Mouse (Mus musculus): Measurements from ENCODE around the gene Nsl1. TPM values are rescaled to one million over a fixed set of nuclear protein-coding genes. Genes with fewer than 3 reads are reported as not detected.

Nsl1 gene
- polyA plus RNA-seq, 1 experiment from 2014 or later = 8.2 TPM

- Histone ChIP-seq H3K9me3 (ENCODE audit: control insufficient read depth, low read length) (no peaks in the 10 kb centered on the region), H3K4me2 (ENCODE audit: low read length) (peak overlapping the region; percentile 93), H3K36me3 (ENCODE audit: control insufficient read depth, insufficient read depth) (no peaks in the 10 kb centered on the region), H3K4me1 (replicated peaks; ENCODE audit: control insufficient read depth, insufficient read depth, low read length) (peaks cover 12% of the 10 kb centered on the region), H3K4me3 (replicated peaks; ENCODE audit: low read length) (peak overlapping the region; percentile 64; the same call in 1 of the 2 replicates), H3K9ac (replicated peaks; ENCODE audit: low read depth, low read length) (peak overlapping the region; percentile 54; the same call in 1 of the 2 replicates), H3K27ac (ENCODE audit: low read length) (no peak overlapping the region), H3K27me3 (replicated peaks; ENCODE audit: control insufficient read depth, insufficient read depth, low read length) (peaks cover 17% of the 10 kb centered on the region)
- 52% methylated on average over 14 of the region's 14 CpGs for WGBS
- ATAC-seq = no peak
These were observed 34.3 kb downstream of the Nsl1 start for GRCm38 (mm10) chr1:191096871-191097681.

- Histone ChIP-seq H3K27ac (ENCODE audit: low read length) (no peak within 1 kb of the TSS), H3K4me1 (replicated peaks; ENCODE audit: control insufficient read depth, insufficient read depth, low read length) (peaks cover 12% of the 10 kb centered on the region), H3K9ac (replicated peaks; ENCODE audit: low read depth, low read length) (peak within 1 kb of the TSS; percentile 54), H3K4me2 (ENCODE audit: low read length) (peak within 1 kb of the TSS; percentile 93), H3K9me3 (ENCODE audit: control insufficient read depth, low read length) (no peaks in the 10 kb centered on the region), H3K4me3 (replicated peaks; ENCODE audit: low read length) (peak within 1 kb of the TSS; percentile 64), H3K36me3 (ENCODE audit: control insufficient read depth, insufficient read depth) (no peaks in the 10 kb centered on the region), H3K27me3 (replicated peaks; ENCODE audit: control insufficient read depth, insufficient read depth, low read length) (peaks cover 17% of the 10 kb centered on the region)
- under 1% methylated on average over 90 of the region's 95 CpGs for WGBS
- ATAC-seq = peak; percentile 76
These were observed 35.3 kb downstream of the Nsl1 start, which contains the start of gene Batf3 for GRCm38 (mm10) chr1:191097802-191098747. TSS of gene Batf3 (plus strand) at chr1:191097847.

- Histone ChIP-seq H3K4me2 (ENCODE audit: low read length) (no peak overlapping the region), H3K27me3 (replicated peaks; ENCODE audit: control insufficient read depth, insufficient read depth, low read length) (peaks cover 17% of the 10 kb centered on the region), H3K4me3 (replicated peaks; ENCODE audit: low read length) (no peak overlapping the region), H3K9me3 (ENCODE audit: control insufficient read depth, low read length) (no peaks in the 10 kb centered on the region), H3K27ac (ENCODE audit: low read length) (no peak overlapping the region), H3K36me3 (ENCODE audit: control insufficient read depth, insufficient read depth) (no peaks in the 10 kb centered on the region), H3K9ac (replicated peaks; ENCODE audit: low read depth, low read length) (no peak overlapping the region), H3K4me1 (replicated peaks; ENCODE audit: control insufficient read depth, insufficient read depth, low read length) (peaks cover 12% of the 10 kb centered on the region)
- WGBS = 43% methylated on average over 5 of the region's 5 CpGs
- ATAC-seq = no peak
These were observed 36.3 kb downstream of the Nsl1 start for GRCm38 (mm10) chr1:191099114-191099513.

- peaks cover 12% of the 10 kb centered on the region for H3K4me1 ChIP-seq (replicated peaks; ENCODE audit: control insufficient read depth, insufficient read depth, low read length)
- H3K27ac ChIP-seq (ENCODE audit: low read length) = no peak overlapping the region
- no peak overlapping the region for H3K9ac ChIP-seq (replicated peaks; ENCODE audit: low read depth, low read length)
- H3K36me3 ChIP-seq (ENCODE audit: control insufficient read depth, insufficient read depth) = no peaks in the 10 kb centered on the region
- H3K9me3 ChIP-seq (ENCODE audit: control insufficient read depth, low read length) = no peaks in the 10 kb centered on the region
- WGBS = 73% methylated on average over 5 of the region's 5 CpGs
- no peak overlapping the region for H3K4me2 ChIP-seq (ENCODE audit: low read length)
- H3K27me3 ChIP-seq (replicated peaks; ENCODE audit: control insufficient read depth, insufficient read depth, low read length) = peaks cover 17% of the 10 kb centered on the region
- ATAC-seq = no peak
- no peak overlapping the region for H3K4me3 ChIP-seq (replicated peaks; ENCODE audit: low read length)
These were observed 37.0 kb downstream of the Nsl1 start for GRCm38 (mm10) chr1:191099772-191100291.

GRCm38 (mm10) chr1:191102730-191103370, 40.0 kb downstream of the Nsl1 start:
- H3K4me3 ChIP-seq (replicated peaks; ENCODE audit: low read length) = no peak overlapping the region
- H3K27ac ChIP-seq (ENCODE audit: low read length) = no peak overlapping the region
- no peaks in the 10 kb centered on the region for H3K36me3 ChIP-seq (ENCODE audit: control insufficient read depth, insufficient read depth)
- H3K4me1 ChIP-seq (replicated peaks; ENCODE audit: control insufficient read depth, insufficient read depth, low read length) = peaks cover 5% of the 10 kb centered on the region
- ATAC-seq = no peak
- H3K4me2 ChIP-seq (ENCODE audit: low read length) = no peak overlapping the region
- peaks cover 13% of the 10 kb centered on the region for H3K27me3 ChIP-seq (replicated peaks; ENCODE audit: control insufficient read depth, insufficient read depth, low read length)
- H3K9me3 ChIP-seq (ENCODE audit: control insufficient read depth, low read length) = no peaks in the 10 kb centered on the region
- WGBS = 87% methylated on average over 15 of the region's 15 CpGs
- no peak overlapping the region for H3K9ac ChIP-seq (replicated peaks; ENCODE audit: low read depth, low read length)

GRCm38 (mm10) chr1:191105246-191105645, 42.4 kb downstream of the Nsl1 start:
- WGBS = 88% methylated on average over 9 of the region's 9 CpGs
- Histone ChIP-seq H3K27ac (ENCODE audit: low read length) (no peak overlapping the region), H3K4me3 (replicated peaks; ENCODE audit: low read length) (no peak overlapping the region), H3K36me3 (ENCODE audit: control insufficient read depth, insufficient read depth) (no peaks in the 10 kb centered on the region), H3K9me3 (ENCODE audit: control insufficient read depth, low read length) (no peaks in the 10 kb centered on the region), H3K9ac (replicated peaks; ENCODE audit: low read depth, low read length) (no peak overlapping the region), H3K27me3 (replicated peaks; ENCODE audit: control insufficient read depth, insufficient read depth, low read length) (no peaks in the 10 kb centered on the region), H3K4me1 (replicated peaks; ENCODE audit: control insufficient read depth, insufficient read depth, low read length) (no peaks in the 10 kb centered on the region), H3K4me2 (ENCODE audit: low read length) (no peak overlapping the region)
- ATAC-seq = no peak

GRCm38 (mm10) chr1:191107306-191107705, 44.5 kb downstream of the Nsl1 start:
- no peaks in the 10 kb centered on the region for H3K4me1 ChIP-seq (replicated peaks; ENCODE audit: control insufficient read depth, insufficient read depth, low read length)
- H3K4me2 ChIP-seq (ENCODE audit: low read length) = no peak overlapping the region
- no peak for ATAC-seq
- H3K27me3 ChIP-seq (replicated peaks; ENCODE audit: control insufficient read depth, insufficient read depth, low read length) = no peaks in the 10 kb centered on the region
- H3K9ac ChIP-seq (replicated peaks; ENCODE audit: low read depth, low read length) = no peak overlapping the region
- WGBS = 69% methylated on average over 10 of the region's 10 CpGs
- H3K4me3 ChIP-seq (replicated peaks; ENCODE audit: low read length) = no peak overlapping the region
- no peak overlapping the region for H3K27ac ChIP-seq (ENCODE audit: low read length)
- no peaks in the 10 kb centered on the region for H3K9me3 ChIP-seq (ENCODE audit: control insufficient read depth, low read length)
- H3K36me3 ChIP-seq (ENCODE audit: control insufficient read depth, insufficient read depth) = no peaks in the 10 kb centered on the region

- 93% methylated on average over 9 of the region's 9 CpGs for WGBS
- no peak for ATAC-seq
These were observed 47.1 kb downstream of the Nsl1 start for GRCm38 (mm10) chr1:191109907-191110306.

More at GRCm38 (mm10) chr1:191109907-191110306, 47.1 kb downstream of the Nsl1 start:
- H3K4me3 ChIP-seq (replicated peaks; ENCODE audit: low read length) = no peak overlapping the region
- no peaks in the 10 kb centered on the region for H3K27me3 ChIP-seq (replicated peaks; ENCODE audit: control insufficient read depth, insufficient read depth, low read length)
- no peak overlapping the region for H3K9ac ChIP-seq (replicated peaks; ENCODE audit: low read depth, low read length)
- H3K4me1 ChIP-seq (replicated peaks; ENCODE audit: control insufficient read depth, insufficient read depth, low read length) = no peaks in the 10 kb centered on the region
- no peak overlapping the region for H3K27ac ChIP-seq (ENCODE audit: low read length)
- H3K9me3 ChIP-seq (ENCODE audit: control insufficient read depth, low read length) = no peaks in the 10 kb centered on the region
- H3K36me3 ChIP-seq (ENCODE audit: control insufficient read depth, insufficient read depth) = no peaks in the 10 kb centered on the region
- no peak overlapping the region for H3K4me2 ChIP-seq (ENCODE audit: low read length)
